Comparison of ENCODE assay signal across 38 mouse cellular contexts in genomic region chr19:12003568-12003967, GRCm38 (mm10). TPM values are rescaled to one million over a fixed set of nuclear protein-coding genes. Genes with fewer than 3 reads are reported as not detected.
DNase-seq lines count a peak whose midpoint lies in the region; ATAC-seq and TF ChIP-seq lines count a peak whose summit lies in the region.
"Had no signal": no experiment of that assay in that cellular context is flagged by ENCODE, and none has a peak within 500 bp of the region (broad histone marks: within the 10 kb centered on the region; RNA-seq: fewer than 3 reads in every experiment).

No protein-coding gene starts in this region.

- peak overlapping the region; percentile 35; the same call in 1 of the 2 replicates for H3K27ac ChIP-seq in intestine, postnatal 0 days (ENCODE audit: low read depth, low read length)
- H3K27ac ChIP-seq in intestine, embryonic 16.5 days (ENCODE audit: low read length), result no peak overlapping the region
- no peak overlapping the region for H3K27ac ChIP-seq in kidney, embryonic 15.5 days
- H3K27ac ChIP-seq in midbrain, embryonic 11.5 days (ENCODE audit: low read depth, low read length), result no peak overlapping the region
- H3K27ac ChIP-seq in midbrain, postnatal 0 days (ENCODE audit: low read depth, low read length), result no peak overlapping the region
- H3K27ac ChIP-seq in hindbrain, embryonic 10.5 days, result no peak overlapping the region
- H3K27ac ChIP-seq: embryonic facial prominence, embryonic 15.5 days; forebrain, embryonic 12.5 days; liver, embryonic 14.5 days; midbrain, embryonic 13.5 days; stomach, embryonic 15.5 days had no signal

- no peaks in the 10 kb centered on the region for H3K36me3 ChIP-seq in intestine, postnatal 0 days (ENCODE audit: control insufficient read depth, insufficient read depth)
- H3K36me3 ChIP-seq in intestine, embryonic 16.5 days (ENCODE audit: control insufficient read depth, insufficient read depth, low read length), result no peaks in the 10 kb centered on the region
- H3K36me3 ChIP-seq in kidney, embryonic 15.5 days, result no peaks in the 10 kb centered on the region
- H3K36me3 ChIP-seq in midbrain, embryonic 11.5 days (ENCODE audit: control insufficient read depth, insufficient read depth, low read length), result no peaks in the 10 kb centered on the region
- no peaks in the 10 kb centered on the region for H3K36me3 ChIP-seq in midbrain, postnatal 0 days (ENCODE audit: insufficient read depth, low read length)
- H3K36me3 ChIP-seq in myocyte (ENCODE audit: control insufficient read depth, insufficient read depth), result no peaks in the 10 kb centered on the region
- H3K36me3 ChIP-seq in hindbrain, embryonic 10.5 days, result no peaks in the 10 kb centered on the region
- H3K36me3 ChIP-seq: embryonic facial prominence, embryonic 15.5 days; forebrain, embryonic 12.5 days; heart, embryonic 13.5 days; midbrain, embryonic 13.5 days; stomach, embryonic 15.5 days had no signal

- no peaks in the 10 kb centered on the region for H3K4me1 ChIP-seq in intestine, postnatal 0 days (replicated peaks; ENCODE audit: control insufficient read depth, insufficient read depth, low read length)
- H3K4me1 ChIP-seq in intestine, embryonic 16.5 days (ENCODE audit: control insufficient read depth, insufficient read depth, low read length), result peaks cover 12% of the 10 kb centered on the region
- peaks cover 23% of the 10 kb centered on the region for H3K4me1 ChIP-seq in kidney, embryonic 15.5 days
- H3K4me1 ChIP-seq in midbrain, embryonic 11.5 days (ENCODE audit: control insufficient read depth, insufficient read depth, low read length), result no peaks in the 10 kb centered on the region
- H3K4me1 ChIP-seq in midbrain, postnatal 0 days (ENCODE audit: insufficient read depth, low read length), result 0 out of 2 replicates have a peak, but pooled peaks cover 6% of the 10 kb centered on the region
- peaks cover 32% of the 10 kb centered on the region for H3K4me1 ChIP-seq in hindbrain, embryonic 10.5 days (replicated peaks)

- TF ChIP-seq POLR2A in myocyte (IDR thresholded peaks at IDR 0.05; ENCODE audit: insufficient read length, low read depth), result no peak

- no peak overlapping the region for H3K4me2 ChIP-seq in intestine, postnatal 0 days (replicated peaks; ENCODE audit: low read depth)
- no peak overlapping the region for H3K4me2 ChIP-seq in intestine, embryonic 16.5 days (ENCODE audit: low read depth, low read length)
- H3K4me2 ChIP-seq in kidney, embryonic 15.5 days, result no peak overlapping the region
- no peak overlapping the region for H3K4me2 ChIP-seq in midbrain, embryonic 11.5 days
- no peak overlapping the region for H3K4me2 ChIP-seq in midbrain, postnatal 0 days (ENCODE audit: low read depth, low read length, poor library complexity, severe bottlenecking)
- H3K4me2 ChIP-seq in myocyte (ENCODE audit: low read depth), result peak overlapping the region; percentile 67

- DNase-seq in kidney, postnatal 14 days, result peak; percentile 54
- DNase-seq in midbrain, embryonic 11.5 days (ENCODE audit: low spot score, missing footprints), result peak; percentile 59
- no peak for DNase-seq in midbrain, postnatal 0 days (ENCODE audit: low spot score)
- DNase-seq in hindbrain, embryonic 10.5 days (ENCODE audit: low spot score), result no peak
- DNase-seq: adrenal gland, adult 8-10 months; B cell, adult 2 months; forebrain, postnatal 0 days; heart, postnatal 10 days; layer of hippocampus, adult 9-11 months; liver; right cerebral cortex, postnatal 25 days; thymus, postnatal 14 days had no signal

- ATAC-seq in intestine, postnatal 0 days, result no peak
- no peak for ATAC-seq in intestine, embryonic 16.5 days
- ATAC-seq in kidney, embryonic 15.5 days (replicated peaks; ENCODE audit: low FRiP score), result no peak
- ATAC-seq in midbrain, embryonic 11.5 days (ENCODE audit: low FRiP score), result no peak
- no peak for ATAC-seq in midbrain, postnatal 0 days (ENCODE audit: low FRiP score)
- ATAC-seq: forebrain, postnatal 0 days; hindbrain, embryonic 16.5 days; midbrain, embryonic 13.5 days had no signal

- H3K9ac ChIP-seq in intestine, postnatal 0 days (ENCODE audit: low read depth, low read length), result no peak overlapping the region
- no peak overlapping the region for H3K9ac ChIP-seq in intestine, embryonic 16.5 days (ENCODE audit: low read depth, low read length)
- H3K9ac ChIP-seq in kidney, embryonic 15.5 days, result no peak overlapping the region
- no peak overlapping the region for H3K9ac ChIP-seq in midbrain, embryonic 11.5 days (ENCODE audit: low read length)
- H3K9ac ChIP-seq in midbrain, postnatal 0 days (replicated peaks; ENCODE audit: low read length, poor library complexity, severe bottlenecking), result no peak overlapping the region
- H3K9ac ChIP-seq: embryonic facial prominence, embryonic 15.5 days; forebrain, embryonic 12.5 days; forebrain, postnatal 0 days; heart, embryonic 13.5 days; liver, embryonic 14.5 days; midbrain, embryonic 13.5 days; stomach, embryonic 15.5 days had no signal

- H3K79me2 ChIP-seq in myocyte (ENCODE audit: control insufficient read depth, insufficient read depth), result no peaks in the 10 kb centered on the region

- WGBS in intestine, postnatal 0 days, result 90% methylated on average over 2 of the region's 2 CpGs
- 97% methylated on average over 2 of the region's 2 CpGs for WGBS in intestine, embryonic 16.5 days
- 93% methylated on average over 2 of the region's 2 CpGs for WGBS in kidney, embryonic 15.5 days
- 92% methylated on average over 2 of the region's 2 CpGs for WGBS in midbrain, embryonic 11.5 days
- 90% methylated on average over 2 of the region's 2 CpGs for WGBS in midbrain, postnatal 0 days
- 92% methylated on average over 2 of the region's 2 CpGs for WGBS in hindbrain, embryonic 10.5 days

- H3K9me3 ChIP-seq in intestine, postnatal 0 days (ENCODE audit: control insufficient read depth), result no peaks in the 10 kb centered on the region
- no peaks in the 10 kb centered on the region for H3K9me3 ChIP-seq in intestine, embryonic 16.5 days (ENCODE audit: control insufficient read depth, low read length)
- H3K9me3 ChIP-seq in kidney, embryonic 15.5 days (replicated peaks), result no peaks in the 10 kb centered on the region
- H3K9me3 ChIP-seq in midbrain, embryonic 11.5 days (ENCODE audit: control insufficient read depth, low read length), result no peaks in the 10 kb centered on the region
- no peaks in the 10 kb centered on the region for H3K9me3 ChIP-seq in midbrain, postnatal 0 days (ENCODE audit: low read length)
- H3K9me3 ChIP-seq in hindbrain, embryonic 10.5 days, result no peaks in the 10 kb centered on the region
- H3K9me3 ChIP-seq: embryonic facial prominence, embryonic 15.5 days; forebrain, embryonic 12.5 days; heart, embryonic 13.5 days; midbrain, embryonic 13.5 days; stomach, embryonic 15.5 days had no signal

- no peak overlapping the region for H3K4me3 ChIP-seq in intestine, postnatal 0 days (ENCODE audit: low read depth, low read length)
- H3K4me3 ChIP-seq in intestine, embryonic 16.5 days (ENCODE audit: low read length), result no peak overlapping the region
- no peak overlapping the region for H3K4me3 ChIP-seq in kidney, embryonic 15.5 days (replicated peaks)
- H3K4me3 ChIP-seq in midbrain, embryonic 11.5 days (ENCODE audit: low read depth, low read length), result no peak overlapping the region
- no peak overlapping the region for H3K4me3 ChIP-seq in midbrain, postnatal 0 days (ENCODE audit: low read depth, low read length)
- peak overlapping the region; percentile 3 for H3K4me3 ChIP-seq in myocyte
- no peak overlapping the region for H3K4me3 ChIP-seq in hindbrain, embryonic 10.5 days
- H3K4me3 ChIP-seq: midbrain, embryonic 13.5 days; stomach, embryonic 15.5 days had no signal

- H3ac ChIP-seq in myocyte (ENCODE audit: control insufficient read depth, insufficient read length), result no peak overlapping the region

- no peak for TF ChIP-seq CTCF in intestine, postnatal 0 days (IDR thresholded peaks at IDR 0.05; ENCODE audit: low read depth)
- TF ChIP-seq CTCF in midbrain, postnatal 0 days (IDR thresholded peaks at IDR 0.05), result no peak

- no peaks in the 10 kb centered on the region for H3K27me3 ChIP-seq in intestine, postnatal 0 days (replicated peaks; ENCODE audit: control insufficient read depth, insufficient read depth, low read length)
- H3K27me3 ChIP-seq in intestine, embryonic 16.5 days (replicated peaks; ENCODE audit: control insufficient read depth, insufficient read depth, low read length), result no peaks in the 10 kb centered on the region
- H3K27me3 ChIP-seq in kidney, embryonic 15.5 days, result no peaks in the 10 kb centered on the region
- peaks cover 4% of the 10 kb centered on the region for H3K27me3 ChIP-seq in midbrain, embryonic 11.5 days (ENCODE audit: control insufficient read depth, insufficient read depth, low read length)
- no peaks in the 10 kb centered on the region for H3K27me3 ChIP-seq in midbrain, postnatal 0 days (ENCODE audit: insufficient read depth, low read length)
- no peaks in the 10 kb centered on the region for H3K27me3 ChIP-seq in myocyte (ENCODE audit: control insufficient read depth, insufficient read depth, insufficient read length)
- H3K27me3 ChIP-seq in hindbrain, embryonic 10.5 days (ENCODE audit: insufficient read depth, poor library complexity, severe bottlenecking), result no peaks in the 10 kb centered on the region; the same call in 1 of the 2 replicates
- H3K27me3 ChIP-seq: embryonic facial prominence, embryonic 15.5 days; forebrain, embryonic 12.5 days; heart, embryonic 13.5 days; midbrain, embryonic 13.5 days; stomach, embryonic 15.5 days had no signal

RNA-seq across cellular contexts. Expression of gene Olfr1423, which starts 37.5 kb away (rescaled TPM):
- not detected in 2 replicates for polyA plus RNA-seq in intestine, postnatal 0 days (2015; fragmentation: Nextera tagmentation; extraction: Ambion mirVana)
- not detected in 2 replicates for polyA plus RNA-seq in intestine, embryonic 16.5 days (2015; fragmentation: Nextera tagmentation; extraction: Ambion mirVana)
- not detected in 2 replicates for polyA plus RNA-seq in kidney, embryonic 15.5 days (2015; fragmentation: Nextera tagmentation; extraction: Ambion mirVana)
- 0.03 TPM in 1 of 2 replicates, not detected in the other for polyA plus RNA-seq in midbrain, embryonic 11.5 days (2014; fragmentation: Nextera tagmentation; extraction: Ambion mirVana)
- not detected in 2 replicates for total RNA-seq in midbrain, postnatal 0 days (2014; rRNA removed)
- not detected in 2 replicates for polyA plus RNA-seq in midbrain, postnatal 0 days (2015; fragmentation: Nextera tagmentation; extraction: Ambion mirVana)
- not detected for polyA plus RNA-seq in myocyte (2012; fragmentation: generic; extraction: Trizol)
- polyA plus RNA-seq in hindbrain, embryonic 10.5 days (2016; fragmentation: Nextera tagmentation; extraction: Ambion mirVana), result 0.03 and 0.04 TPM in 2 replicates
- total RNA-seq: adrenal gland, adult 8-10 months; adrenal gland, postnatal 4 days; common myeloid progenitor, adult 5-6 weeks; forebrain, postnatal 0 days; gastrocnemius, adult 8-10 months; gastrocnemius, postnatal 4 days; heart, adult 8-10 months; heart, postnatal 10 days; left cerebral cortex, postnatal 14 days; megakaryocyte, adult 5-6 weeks; monocyte, adult 5-6 weeks; neutrophil, adult 5-6 weeks had no signal
- polyA plus RNA-seq: embryonic facial prominence, embryonic 15.5 days; forebrain, postnatal 0 days; heart, embryonic 13.5 days; hindbrain, embryonic 11.5 days; hindbrain, embryonic 16.5 days; intestine, embryonic 14.5 days; limb, embryonic 11.5 days; liver, embryonic 14.5 days; lung, embryonic 16.5 days; midbrain, embryonic 13.5 days; neural tube, embryonic 11.5 days; stomach, embryonic 15.5 days; urinary bladder, adult 2 months had no signal

RNA-seq across cellular contexts. Expression of gene Osbp, which starts 37.8 kb away (rescaled TPM):
- 6.2 and 6.9 TPM in 2 replicates for polyA plus RNA-seq in intestine, postnatal 0 days (2015; fragmentation: Nextera tagmentation; extraction: Ambion mirVana)
- 3.3 and 3.8 TPM in 2 replicates for polyA plus RNA-seq in intestine, embryonic 16.5 days (2015; fragmentation: Nextera tagmentation; extraction: Ambion mirVana)
- polyA plus RNA-seq in kidney, embryonic 15.5 days (2015; fragmentation: Nextera tagmentation; extraction: Ambion mirVana), result 3.9 and 4.2 TPM in 2 replicates
- 5.3 and 6.0 TPM in 2 replicates for polyA plus RNA-seq in midbrain, embryonic 11.5 days (2014; fragmentation: Nextera tagmentation; extraction: Ambion mirVana)
- total RNA-seq in midbrain, postnatal 0 days (2014; rRNA removed), result 24.6 and 28.1 TPM in 2 replicates
- 2.8 TPM in 2 replicates for polyA plus RNA-seq in midbrain, postnatal 0 days (2015; fragmentation: Nextera tagmentation; extraction: Ambion mirVana)
- polyA plus RNA-seq in myocyte (2012; fragmentation: generic; extraction: Trizol), result 23.1 TPM
- 2.9 and 3.1 TPM in 2 replicates for polyA plus RNA-seq in hindbrain, embryonic 10.5 days (2016; fragmentation: Nextera tagmentation; extraction: Ambion mirVana)

RNA-seq across cellular contexts. Expression of gene Olfr1424, which starts 58.9 kb away (rescaled TPM):
- not detected in 2 replicates for polyA plus RNA-seq in intestine, postnatal 0 days (2015; fragmentation: Nextera tagmentation; extraction: Ambion mirVana)
- not detected in 2 replicates for polyA plus RNA-seq in intestine, embryonic 16.5 days (2015; fragmentation: Nextera tagmentation; extraction: Ambion mirVana)
- not detected in 2 replicates for polyA plus RNA-seq in kidney, embryonic 15.5 days (2015; fragmentation: Nextera tagmentation; extraction: Ambion mirVana)
- not detected in 2 replicates for polyA plus RNA-seq in midbrain, embryonic 11.5 days (2014; fragmentation: Nextera tagmentation; extraction: Ambion mirVana)
- not detected in 2 replicates for total RNA-seq in midbrain, postnatal 0 days (2014; rRNA removed)
- polyA plus RNA-seq in midbrain, postnatal 0 days (2015; fragmentation: Nextera tagmentation; extraction: Ambion mirVana), result not detected in 2 replicates
- not detected for polyA plus RNA-seq in myocyte (2012; fragmentation: generic; extraction: Trizol)
- polyA plus RNA-seq in hindbrain, embryonic 10.5 days (2016; fragmentation: Nextera tagmentation; extraction: Ambion mirVana), result not detected in 2 replicates
- total RNA-seq: adrenal gland, adult 8-10 months; adrenal gland, postnatal 4 days; common myeloid progenitor, adult 5-6 weeks; forebrain, postnatal 0 days; gastrocnemius, adult 8-10 months; gastrocnemius, postnatal 4 days; heart, adult 8-10 months; heart, postnatal 10 days; left cerebral cortex, postnatal 14 days; megakaryocyte, adult 5-6 weeks; monocyte, adult 5-6 weeks; neutrophil, adult 5-6 weeks had no signal
- polyA plus RNA-seq: embryonic facial prominence, embryonic 15.5 days; forebrain, embryonic 12.5 days; forebrain, postnatal 0 days; heart, embryonic 13.5 days; hindbrain, embryonic 11.5 days; hindbrain, embryonic 16.5 days; limb, embryonic 11.5 days; liver, embryonic 14.5 days; lung, embryonic 16.5 days; midbrain, embryonic 13.5 days; neural tube, embryonic 11.5 days; stomach, embryonic 15.5 days; urinary bladder, adult 2 months had no signal

Comparison
In these comparisons a context has a peak if more than half of its experiments do, and no peak if none do; other contexts are left out.
1. DNase-seq: peak in kidney, postnatal 14 days (single experiment) and midbrain, embryonic 11.5 days (single experiment); none in midbrain, postnatal 0 days (single experiment) and hindbrain, embryonic 10.5 days (single experiment).